Mouse (Mus musculus) forebrain, embryonic 14.5 days (tissue): ENCODE measurements at regions not wholly inside any gene's neighbourhood (a gene's known extent, or its start where the extent isn't known, plus 50 kb on each side); places are given as distances from the start of the nearest gene placed in this dataset.
A peak's percentile ranks its signal among the peaks of the same experiment; 100 is the strongest.

Experiments used
- ATAC-seq: fragments of 200-750 bp; cut with Nextera tagmentation; 2 replicates; pipeline ENCODE4 v1.8.0; 2017; ENCODE audit warnings: mild to moderate bottlenecking, moderate library complexity
- DNase-seq: peaks from one replicate; pipeline ENCODE4 v3.0.0-alpha.2; 2015; ENCODE audit warnings: low spot score
- H3K27ac ChIP-seq: fragments of 300-500 bp; sonication (generic); 2 replicates; pipeline ENCODE4 v1.5.1; 2014; ENCODE audit warnings: low read depth, mild to moderate bottlenecking, control low read depth, low read length, moderate library complexity
- H3K27me3 ChIP-seq: fragments of 300-500 bp; sonication (generic); replicated peaks from 2 replicates; pipeline ENCODE4 v1.6.1; 2014; ENCODE audit warnings: low read length, control low read depth, mixed read lengths; ENCODE audit not compliant: control insufficient read depth, insufficient read depth
- H3K36me3 ChIP-seq: fragments of 300-500 bp; sonication (generic); 2 replicates; pipeline ENCODE4 v1.6.1; 2014; ENCODE audit warnings: low read length, control low read depth; ENCODE audit not compliant: control insufficient read depth, insufficient read depth
- H3K4me1 ChIP-seq: fragments of 300-500 bp; sonication (generic); 2 replicates; pipeline ENCODE4 v1.6.1; 2014; ENCODE audit warnings: antibody characterized with exemption, low read length, control low read depth; ENCODE audit not compliant: control insufficient read depth, insufficient read depth
- H3K4me2 ChIP-seq: fragments of 300-500 bp; sonication (generic); 2 replicates; pipeline ENCODE4 v1.6.1; 2014; ENCODE audit warnings: mild to moderate bottlenecking, control low read depth, low read length
- H3K4me3 ChIP-seq: fragments of 300-500 bp; sonication (generic); 2 replicates; pipeline ENCODE4 v1.5.1; 2014; ENCODE audit warnings: low read depth, low read length, control low read depth
- H3K9ac ChIP-seq: fragments of 300-500 bp; sonication (generic); 2 replicates; pipeline ENCODE4 v1.6.1; 2014; ENCODE audit warnings: mild to moderate bottlenecking, low read length, control low read depth, moderate library complexity
- H3K9me3 ChIP-seq: fragments of 300-500 bp; sonication (generic); replicated peaks from 2 replicates; pipeline ENCODE4 v1.6.1; 2016; ENCODE audit warnings: low read length, control low read depth, mixed read lengths; ENCODE audit not compliant: control insufficient read depth
- WGBS: fragments of 180-500 bp; shearing (Covaris S2); extraction: QIAGEN DNeasy Blood & Tissue Kit; methylation state at CpG from one replicate; pipeline ENCODE4 v1.1.7; 2014; 5-methylcytosine and 5-hydroxymethylcytosine counted together

DNA sequence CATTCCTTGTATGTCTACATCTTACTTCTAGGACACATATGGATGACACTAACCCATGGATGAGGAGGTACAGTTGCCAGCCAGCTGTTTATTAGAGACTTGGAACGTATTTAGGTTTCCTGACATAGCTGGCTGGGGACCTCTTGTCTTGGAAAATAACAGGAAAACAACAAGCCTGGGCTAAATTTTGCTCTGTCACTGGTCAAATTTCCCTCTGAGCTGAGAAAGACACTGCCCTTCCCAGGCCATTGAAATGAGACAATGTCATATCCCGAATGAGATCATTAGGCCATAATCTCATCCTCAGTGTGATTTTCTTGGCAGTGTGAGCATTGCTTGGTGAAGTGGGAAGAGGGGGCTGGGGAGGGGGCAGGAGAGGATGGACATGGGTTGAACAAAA is 321.9 kb upstream of the Pard3b start:
- Histone ChIP-seq H3K36me3 (no peaks in the 10 kb centered on the region), H3K27ac (no peak overlapping the region), H3K27me3 (no peaks in the 10 kb centered on the region), H3K4me2 (no peak overlapping the region), H3K9me3 (no peaks in the 10 kb centered on the region), H3K4me1 (no peaks in the 10 kb centered on the region), H3K4me3 (no peak overlapping the region), H3K9ac (no peak overlapping the region)
- ATAC-seq (no peak), DNase-seq (no peak)
- 65% methylated on average over 2 of the region's 2 CpGs for WGBS

GRCm38 (mm10) chr1:61318042-61318441 is 320.6 kb upstream of the Pard3b start:
- Histone ChIP-seq H3K27me3 (no peaks in the 10 kb centered on the region), H3K4me2 (no peak overlapping the region), H3K9ac (no peak overlapping the region), H3K9me3 (no peaks in the 10 kb centered on the region), H3K4me1 (no peaks in the 10 kb centered on the region), H3K27ac (no peak overlapping the region), H3K36me3 (no peaks in the 10 kb centered on the region), H3K4me3 (no peak overlapping the region)
- ATAC-seq: no peak
- WGBS: 90% methylated on average over 1 of the region's 1 CpGs
- no peak for DNase-seq

DNA sequence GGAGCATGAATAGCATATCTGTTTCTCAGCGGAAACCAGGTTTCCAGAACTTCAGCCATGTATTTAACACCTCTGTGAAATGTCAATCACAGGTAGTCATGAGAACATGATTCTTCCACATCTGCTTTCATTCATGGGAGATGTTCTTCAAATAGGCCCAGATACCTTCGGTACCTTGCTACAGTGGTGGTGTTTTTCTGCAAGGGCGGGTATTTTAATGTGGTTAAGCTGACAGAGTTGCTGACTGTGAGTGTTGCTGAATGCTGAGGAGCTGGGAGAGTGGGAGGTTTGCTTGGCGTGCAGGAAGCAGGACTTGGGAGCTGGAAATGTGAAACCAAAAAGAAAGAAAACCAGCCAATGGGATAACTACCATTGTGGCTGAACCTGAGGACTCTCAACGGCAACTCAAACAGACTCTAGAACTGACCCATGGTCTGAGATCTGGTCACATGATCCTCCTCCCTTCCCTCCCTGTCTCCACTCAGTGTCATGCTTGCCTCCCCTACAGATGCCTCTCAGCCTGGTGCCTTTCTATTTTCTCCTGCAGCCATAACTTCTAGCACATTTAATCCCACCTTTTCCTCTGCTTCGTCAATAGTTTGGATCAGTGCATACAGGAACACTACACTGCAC is 317.0 kb upstream of the Pard3b start:
- H3K9me3 ChIP-seq: no peaks in the 10 kb centered on the region
- no peak overlapping the region for H3K27ac ChIP-seq
- DNase-seq: no peak
- H3K27me3 ChIP-seq: no peaks in the 10 kb centered on the region
- H3K4me2 ChIP-seq: no peak overlapping the region
- ATAC-seq: no peak
- no peaks in the 10 kb centered on the region for H3K36me3 ChIP-seq
- 79% methylated on average over 6 of the region's 6 CpGs for WGBS
- no peak overlapping the region for H3K4me3 ChIP-seq
- no peaks in the 10 kb centered on the region for H3K4me1 ChIP-seq
- no peak overlapping the region for H3K9ac ChIP-seq

- H3K27me3 ChIP-seq: no peaks in the 10 kb centered on the region
- no peak overlapping the region for H3K4me3 ChIP-seq
- WGBS: 88% methylated on average over 2 of the region's 2 CpGs
- no peak overlapping the region for H3K4me2 ChIP-seq
- H3K27ac ChIP-seq: no peak overlapping the region
- no peaks in the 10 kb centered on the region for H3K9me3 ChIP-seq
- H3K36me3 ChIP-seq: no peaks in the 10 kb centered on the region
- H3K9ac ChIP-seq: no peak overlapping the region
- H3K4me1 ChIP-seq: no peaks in the 10 kb centered on the region; the same call in 1 of the 2 replicates
- DNase-seq: no peak
- no peak for ATAC-seq
Observed at GRCm38 (mm10) chr1:61331456-61331855, 307.2 kb upstream of the Pard3b start.

- Histone ChIP-seq H3K27me3 (no peaks in the 10 kb centered on the region), H3K4me2 (no peak overlapping the region), H3K36me3 (no peaks in the 10 kb centered on the region), H3K27ac (no peak overlapping the region), H3K4me3 (no peak overlapping the region), H3K4me1 (no peaks in the 10 kb centered on the region; the same call in 1 of the 2 replicates), H3K9me3 (no peaks in the 10 kb centered on the region), H3K9ac (no peak overlapping the region)
- DNase-seq (no peak), ATAC-seq (no peak)
- 10% methylated on average over 3 of the region's 3 CpGs for whole genome bisulfite sequencing
Observed at GRCm38 (mm10) chr1:61331906-61332305, 306.7 kb upstream of the Pard3b start.

GRCm38 (mm10) chr1:61336367-61336766 is 302.3 kb upstream of the Pard3b start:
- Histone ChIP-seq H3K9ac (no peak overlapping the region), H3K4me2 (no peak overlapping the region), H3K36me3 (no peaks in the 10 kb centered on the region), H3K4me3 (no peak overlapping the region), H3K27me3 (no peaks in the 10 kb centered on the region), H3K4me1 (no peaks in the 10 kb centered on the region; the same call in 1 of the 2 replicates), H3K27ac (no peak overlapping the region), H3K9me3 (no peaks in the 10 kb centered on the region)
- ATAC-seq (no peak), DNase-seq (peak; percentile 45)
- WGBS: 21% methylated on average over 2 of the region's 2 CpGs

DNA sequence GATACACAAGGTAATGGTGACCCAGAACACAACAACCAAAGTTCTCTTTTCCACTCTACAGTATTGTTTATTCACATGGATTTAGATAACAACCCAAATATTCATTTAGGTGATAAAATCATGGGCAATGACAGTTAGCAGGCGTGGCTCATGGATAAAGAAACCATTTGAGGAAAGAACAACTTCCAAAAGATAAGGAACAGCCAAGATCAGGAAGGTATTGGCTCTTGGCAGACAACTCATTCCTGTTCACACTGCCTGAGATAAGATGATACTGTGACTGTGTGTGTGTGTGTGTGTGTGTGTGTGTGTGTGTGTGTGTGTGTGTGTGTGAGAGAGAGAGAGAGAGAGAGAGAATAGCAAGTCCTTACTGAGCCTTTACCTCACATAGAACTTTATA is 285.7 kb upstream of the Pard3b start:
- 79% methylated on average over 1 of the region's 1 CpGs for WGBS

DNA sequence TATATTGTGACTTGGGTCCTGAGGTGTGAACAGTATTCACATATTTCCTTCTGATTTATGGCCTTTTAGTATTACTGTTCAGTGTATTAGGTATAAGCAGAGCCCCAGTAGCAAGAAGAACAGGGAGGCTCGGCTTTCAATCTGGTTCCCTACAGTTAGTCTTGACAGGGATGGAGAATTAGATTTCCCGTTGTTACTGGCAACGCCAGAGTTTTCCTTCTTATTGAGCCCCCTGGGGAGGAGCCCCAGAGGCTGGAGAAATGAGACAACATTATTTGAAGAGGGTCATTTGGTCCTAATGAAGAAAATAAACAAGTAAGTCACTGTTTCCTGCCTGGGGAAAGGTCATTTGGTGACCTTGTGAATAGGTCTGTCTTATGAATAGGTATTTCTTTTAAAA is 285.1 kb upstream of the Pard3b start:
- DNase-seq (no peak), ATAC-seq (no peak)
- Histone ChIP-seq H3K4me1 (no peaks in the 10 kb centered on the region), H3K27ac (no peak overlapping the region), H3K9me3 (no peaks in the 10 kb centered on the region), H3K36me3 (no peaks in the 10 kb centered on the region), H3K4me3 (no peak overlapping the region), H3K27me3 (no peaks in the 10 kb centered on the region), H3K4me2 (no peak overlapping the region), H3K9ac (no peak overlapping the region)
- WGBS: 6% methylated on average over 3 of the region's 3 CpGs

More for the DNA sequence above, 285.7 kb upstream of the Pard3b start:
- no peak overlapping the region for H3K9ac ChIP-seq
- no peaks in the 10 kb centered on the region for H3K9me3 ChIP-seq
- DNase-seq (no peak), ATAC-seq (no peak)
- H3K4me3 ChIP-seq: no peak overlapping the region
- H3K27ac ChIP-seq: no peak overlapping the region
- H3K4me1 ChIP-seq: no peaks in the 10 kb centered on the region
- H3K27me3 ChIP-seq: no peaks in the 10 kb centered on the region
- no peak overlapping the region for H3K4me2 ChIP-seq
- H3K36me3 ChIP-seq: no peaks in the 10 kb centered on the region

DNA sequence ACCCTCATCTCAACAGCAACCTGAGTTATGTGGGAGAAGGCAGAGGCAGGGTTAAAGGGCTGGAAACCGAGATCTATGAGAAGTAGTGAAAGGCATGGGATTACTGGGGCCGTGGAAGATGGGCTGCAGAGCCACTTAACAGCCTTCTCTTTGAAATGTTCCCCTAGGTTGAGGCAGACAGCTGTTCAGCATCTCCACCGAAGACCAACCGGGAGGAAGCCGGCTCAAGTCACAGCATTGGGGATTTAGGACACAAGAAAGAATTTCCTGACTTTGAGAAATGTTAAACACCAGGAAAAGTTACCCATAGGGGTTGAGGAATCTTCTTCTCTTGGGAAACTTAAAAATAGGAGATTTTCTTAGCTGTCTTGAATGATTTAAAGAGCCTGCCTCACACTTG is 283.4 kb upstream of the Pard3b start:
- Histone ChIP-seq H3K27me3 (no peaks in the 10 kb centered on the region), H3K27ac (no peak overlapping the region), H3K9me3 (no peaks in the 10 kb centered on the region), H3K36me3 (no peaks in the 10 kb centered on the region), H3K4me2 (no peak overlapping the region), H3K9ac (no peak overlapping the region), H3K4me1 (0 out of 2 replicates have a peak, but pooled peaks cover 2% of the 10 kb centered on the region), H3K4me3 (no peak overlapping the region)
- no peak for ATAC-seq
- 69% methylated on average over 5 of the region's 5 CpGs for WGBS
- no peak for DNase-seq
